Mouse (Mus musculus) forelimb bud, embryonic 11.5 days (tissue): ENCODE measurements around the gene Azin2.
A peak's percentile ranks its signal among the peaks of the same experiment; 100 is the strongest.

Experiments used
- DNase-seq: peaks from one replicate; pipeline ENCODE4 v3.0.0-alpha.2; 2012; ENCODE audit warnings: low read depth, low spot score

Gene Azin2

DNA sequence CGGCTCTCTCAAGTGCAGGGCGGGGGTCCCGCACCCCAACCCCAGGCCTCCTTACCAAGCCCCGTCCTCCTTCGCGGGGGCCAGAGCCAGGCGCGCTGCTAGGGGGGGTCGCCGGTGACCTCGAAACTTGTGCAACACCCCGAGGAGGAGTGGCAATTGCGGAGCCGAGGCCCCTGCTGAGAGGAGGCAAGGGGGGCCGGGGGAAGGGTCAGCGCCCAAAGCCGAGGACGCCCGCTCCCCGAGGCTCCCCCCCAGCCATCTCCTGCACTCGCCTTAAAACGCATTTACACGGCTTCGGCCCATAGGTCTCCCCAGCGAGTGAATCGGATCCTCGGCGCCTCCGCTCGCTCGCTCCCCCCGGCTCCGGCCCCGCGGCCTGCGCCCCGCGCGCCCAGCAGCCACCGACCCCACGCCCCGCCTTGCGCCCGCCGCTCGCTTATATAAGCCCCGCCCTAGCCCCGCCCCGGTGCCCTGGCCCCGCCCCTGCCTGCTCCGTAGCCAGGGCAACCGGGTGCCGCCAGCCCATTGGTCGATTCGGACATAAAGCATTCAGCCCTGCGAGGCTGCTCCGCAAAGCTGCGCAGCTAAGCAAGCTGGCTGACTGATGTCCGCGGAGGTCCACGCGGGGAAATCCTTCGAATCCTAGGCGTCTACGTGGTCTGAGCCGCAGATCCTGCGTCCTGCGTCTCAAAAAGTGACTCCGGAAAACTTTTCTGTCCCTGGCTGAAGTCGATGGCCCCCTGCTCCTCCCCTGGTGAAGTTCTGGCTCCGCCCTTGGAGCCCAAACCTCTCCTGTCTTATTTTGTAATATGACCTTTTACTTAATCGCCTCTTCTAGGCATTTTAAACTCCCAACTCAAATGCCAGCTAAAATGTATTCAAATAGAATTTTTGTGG is at the start of gene Azin2:
Azin2 (minus strand) TSS at position 414 of the 897 bp plus-strand sequence.
- DNase-seq: peak; percentile 91

DNA sequence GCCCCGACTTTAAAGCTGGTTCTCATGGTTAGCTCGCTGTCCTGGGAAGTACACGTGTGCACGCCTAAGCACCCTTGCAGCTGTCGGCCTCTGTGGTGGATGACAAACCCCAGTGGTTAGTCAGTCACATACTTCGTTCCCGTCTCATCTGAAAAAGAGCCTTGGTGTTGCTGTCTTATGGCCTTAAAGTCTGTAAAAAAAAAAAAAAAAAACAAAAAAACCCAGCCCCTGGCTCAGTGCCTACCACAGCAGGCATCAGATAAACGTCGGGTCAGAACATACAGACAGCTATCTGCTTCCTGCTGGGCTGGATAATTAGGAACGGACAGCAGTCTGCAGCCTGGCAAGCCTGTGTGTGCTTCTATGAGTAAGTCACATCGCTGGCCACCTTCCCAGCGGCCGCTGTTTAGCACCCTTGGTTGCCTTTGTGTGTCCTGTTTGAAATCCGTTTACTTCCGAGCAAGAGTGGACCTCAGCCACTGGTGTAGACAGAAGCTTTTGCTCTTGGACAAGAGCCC is 49.4 kb upstream of the Azin2 start:
- DNase-seq: no peak

DNA sequence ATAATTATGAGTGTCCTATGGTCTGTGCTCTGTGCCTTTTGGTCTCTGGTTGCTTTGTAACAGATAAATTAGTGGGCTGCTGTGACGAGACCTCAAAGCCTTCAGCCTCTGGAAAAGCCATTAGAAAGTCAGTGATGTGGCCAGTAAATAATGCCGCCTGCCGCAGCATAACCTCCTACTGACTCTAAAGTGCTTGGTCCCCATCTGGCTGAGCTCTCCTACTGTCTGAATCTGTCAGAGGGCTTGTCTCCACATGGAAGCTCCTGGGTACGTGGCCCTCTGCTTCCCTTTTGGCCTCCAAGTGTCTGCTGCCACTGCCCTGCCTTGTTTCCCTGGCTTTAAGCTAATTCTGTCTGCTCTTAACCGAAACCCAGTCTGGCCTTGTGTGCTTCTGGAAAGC is 47.3 kb upstream of the Azin2 start:
- no peak for DNase-seq

DNA sequence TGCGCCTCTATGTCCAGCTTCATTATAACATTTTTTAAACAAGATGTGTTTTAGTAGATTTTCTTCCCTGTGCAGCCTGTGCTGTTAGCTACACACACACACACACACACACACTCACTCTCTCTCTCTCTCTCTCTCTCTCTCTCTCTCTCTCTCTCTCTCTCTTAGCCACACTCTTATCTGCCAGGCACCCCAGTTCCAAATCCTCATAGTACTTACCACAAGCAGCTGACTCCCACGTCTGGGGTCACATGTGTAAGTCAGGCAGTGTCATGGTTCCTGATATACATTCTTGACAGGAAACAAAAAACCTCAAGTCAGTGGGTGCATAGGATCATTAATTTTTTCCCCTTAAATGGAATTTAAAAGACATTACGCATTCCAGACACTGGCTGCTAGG is 46.4 kb upstream of the Azin2 start:
- DNase-seq: no peak

DNA sequence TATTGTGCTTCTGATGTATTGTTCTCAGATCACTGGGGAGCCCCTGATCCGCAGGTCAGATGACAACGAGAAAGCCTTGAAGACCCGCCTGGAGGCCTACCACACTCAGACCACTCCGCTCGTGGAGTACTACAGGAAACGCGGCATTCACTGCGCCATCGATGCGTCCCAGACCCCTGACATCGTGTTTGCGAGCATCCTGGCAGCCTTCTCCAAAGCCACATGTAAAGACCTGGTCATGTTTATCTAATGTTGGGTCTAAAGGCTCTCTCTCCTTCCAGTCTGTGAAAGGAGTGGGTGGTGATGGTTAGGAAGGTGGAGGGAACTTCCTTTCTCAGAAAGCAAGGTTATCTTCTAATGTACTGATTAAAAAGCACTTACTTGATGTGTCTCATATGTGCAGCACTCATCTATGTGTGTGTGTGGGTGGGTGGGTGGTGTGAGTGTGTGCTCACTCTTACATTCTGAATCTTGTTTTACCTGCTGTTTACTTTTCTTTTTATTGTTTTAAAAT is 45.8 kb upstream of the Azin2 start:
- no peak for DNase-seq

DNA sequence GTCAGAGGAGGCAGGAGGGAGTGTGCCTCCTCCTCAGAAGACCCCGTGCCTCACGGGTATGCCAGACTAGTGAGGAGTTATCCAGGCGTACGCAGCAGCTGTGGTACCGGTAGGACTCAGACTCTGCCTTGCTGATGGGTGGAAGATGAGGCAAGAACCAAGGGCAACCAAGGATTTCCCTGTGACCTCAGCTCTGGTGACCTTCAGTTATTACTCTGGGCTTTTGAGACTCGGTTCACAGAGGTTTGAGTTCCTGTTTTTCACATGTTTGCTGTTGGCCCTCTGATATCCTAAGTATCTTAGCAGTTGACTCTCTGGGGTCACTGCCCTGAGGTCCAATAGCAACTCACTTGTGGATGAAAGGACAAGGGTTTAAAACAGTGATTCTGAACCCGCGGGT is 41.5 kb upstream of the Azin2 start:
- no peak for DNase-seq

DNA sequence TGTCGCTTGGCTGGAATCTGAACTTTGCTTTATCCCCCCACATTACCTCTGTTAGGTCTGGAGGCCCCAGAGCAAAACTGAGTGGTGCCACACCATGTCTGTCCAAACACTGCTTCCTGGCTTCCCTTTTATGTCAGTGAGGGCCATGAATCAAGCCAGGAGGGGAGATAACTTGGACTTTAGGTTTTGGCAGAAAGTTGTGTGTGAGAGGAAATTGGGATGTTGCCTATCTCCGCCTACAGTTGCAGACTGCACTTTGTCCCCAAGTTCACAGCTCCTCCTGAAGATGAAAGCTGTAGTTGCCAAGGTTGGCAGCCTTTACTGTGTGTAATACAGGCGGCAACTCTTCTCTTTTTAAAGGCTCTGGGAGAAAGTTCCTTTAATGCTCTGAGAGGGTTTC is 38.5 kb upstream of the Azin2 start:
- DNase-seq: no peak

DNA sequence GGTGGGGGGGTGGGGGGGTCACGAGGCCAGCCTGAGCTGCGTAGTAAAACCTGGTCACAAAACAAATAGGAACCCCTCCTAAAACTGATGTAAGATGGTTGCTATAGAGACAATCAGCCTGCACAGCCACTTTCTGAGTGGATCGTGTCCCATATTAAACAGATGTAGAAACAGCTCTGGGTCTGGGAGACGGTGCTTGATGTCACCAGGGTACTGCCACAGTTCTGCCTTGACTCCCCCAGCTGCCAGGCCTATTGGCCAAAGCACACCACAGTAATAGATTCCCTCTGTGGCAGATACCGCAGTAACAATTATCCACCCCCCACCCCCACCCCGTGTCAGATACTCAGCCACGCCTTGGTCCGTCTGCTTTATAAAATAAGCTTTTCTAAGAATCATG is 36.2 kb upstream of the Azin2 start:
- DNase-seq: no peak

DNA sequence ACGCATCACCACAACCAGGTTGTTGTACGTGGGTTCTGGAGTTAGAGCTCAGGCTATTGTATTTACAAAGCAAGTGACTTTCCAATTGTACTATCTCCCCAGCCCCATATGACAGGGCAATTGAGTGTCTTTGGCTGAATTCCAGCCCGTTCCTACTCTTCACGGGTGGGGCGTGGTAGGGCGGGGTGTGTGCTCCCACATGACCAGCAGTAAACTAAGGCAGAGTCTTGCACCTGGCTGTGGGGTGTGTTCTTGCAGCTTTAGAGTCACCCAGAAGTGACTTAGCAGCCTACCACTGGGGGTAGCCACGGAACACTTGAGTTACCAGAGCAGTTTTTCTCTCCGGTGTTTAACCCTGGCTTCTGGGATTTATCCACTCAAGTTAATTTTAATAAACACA is 35.0 kb upstream of the Azin2 start:
- DNase-seq: no peak

DNA sequence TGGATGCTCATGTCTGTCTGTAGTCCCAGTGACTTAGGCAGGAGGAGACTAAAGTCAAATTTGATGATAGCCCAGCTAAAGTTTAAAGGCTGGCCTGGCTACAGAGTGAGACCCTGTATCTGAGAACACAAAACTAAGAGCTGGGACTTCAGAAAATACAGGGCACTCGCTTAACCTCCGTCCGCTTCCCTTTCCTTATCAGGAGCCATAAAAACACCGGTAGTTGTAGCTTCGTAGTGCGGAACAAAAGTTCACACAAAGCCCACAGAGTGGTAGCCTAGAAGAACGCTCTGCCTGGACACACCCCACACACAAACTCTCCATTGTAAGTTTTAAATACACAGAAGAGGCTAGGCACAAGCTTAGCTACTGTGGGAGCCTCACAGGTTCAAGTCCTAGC is 33.0 kb upstream of the Azin2 start:
- DNase-seq: no peak

DNA sequence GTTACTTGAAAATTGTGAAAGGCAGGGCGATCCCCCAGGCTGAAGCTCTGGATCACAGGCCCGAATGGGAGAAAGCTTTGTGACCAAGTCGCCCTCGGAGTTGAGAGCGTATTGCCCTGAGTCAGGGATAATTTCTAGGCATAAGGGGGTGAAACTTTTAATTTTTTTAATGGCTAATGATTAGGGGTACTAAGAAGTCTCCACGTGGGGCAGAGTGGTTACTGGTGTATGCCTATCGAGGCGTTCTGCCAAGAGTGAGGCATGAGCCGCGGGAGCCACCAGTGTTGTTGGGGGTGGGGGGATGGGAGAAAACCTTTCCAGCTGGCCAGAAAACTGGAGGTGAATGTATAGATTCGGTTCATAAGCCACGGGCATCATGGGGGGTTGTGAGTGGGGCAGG is 31.4 kb upstream of the Azin2 start:
- no peak for DNase-seq

DNA sequence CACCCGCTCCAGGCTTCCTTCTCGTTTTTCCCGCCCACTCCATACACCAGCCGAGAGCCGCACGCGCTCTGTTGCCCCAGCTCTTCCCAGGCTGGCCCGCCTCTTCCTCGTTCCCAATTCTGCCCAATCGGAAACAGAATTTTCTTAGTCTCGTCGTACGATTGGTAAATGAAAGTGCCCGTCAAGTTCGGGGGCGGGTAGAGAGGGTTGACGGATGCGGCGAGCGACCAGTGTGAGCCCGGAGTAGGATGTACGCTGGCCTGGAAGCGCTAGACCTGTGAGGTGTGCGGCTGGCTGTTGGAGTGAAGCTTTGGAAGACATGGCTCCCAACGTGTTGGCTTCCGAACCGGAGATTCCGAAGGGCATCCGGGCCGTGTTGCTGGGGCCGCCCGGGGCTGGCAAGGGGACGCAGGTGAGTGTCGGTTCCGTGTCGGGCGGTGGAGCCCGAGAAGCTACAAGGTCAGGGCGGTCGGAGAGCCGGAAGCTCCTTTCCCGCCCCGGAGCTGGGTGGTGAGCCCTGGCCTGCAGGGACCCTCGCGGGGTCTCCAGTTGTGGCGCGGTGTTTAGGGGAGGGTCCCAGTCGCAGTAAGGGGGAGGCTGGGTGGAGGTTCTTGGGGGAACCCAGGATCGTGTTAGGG is 30.9 kb upstream of the Azin2 start:
- peak; percentile 99 for DNase-seq

DNA sequence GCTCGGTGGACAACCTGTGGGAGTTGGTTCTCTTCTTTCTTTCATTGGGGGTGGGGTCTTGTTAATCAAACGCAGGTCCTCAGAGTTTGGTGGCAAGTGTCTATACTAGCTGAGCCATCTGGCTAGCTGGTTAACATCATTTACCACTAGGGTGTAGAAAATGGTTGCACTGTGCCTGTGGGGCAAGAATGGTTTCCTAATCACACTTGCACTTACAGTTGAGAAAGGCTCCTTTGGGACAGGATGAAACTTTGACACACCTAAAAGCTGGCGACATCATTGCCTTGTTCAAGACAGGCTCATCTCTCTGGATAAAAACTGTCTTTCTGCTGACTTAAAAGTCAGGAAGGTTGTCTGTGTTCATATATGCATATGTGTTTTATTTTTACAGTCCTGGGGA is 29.9 kb upstream of the Azin2 start:
- no peak for DNase-seq

DNA sequence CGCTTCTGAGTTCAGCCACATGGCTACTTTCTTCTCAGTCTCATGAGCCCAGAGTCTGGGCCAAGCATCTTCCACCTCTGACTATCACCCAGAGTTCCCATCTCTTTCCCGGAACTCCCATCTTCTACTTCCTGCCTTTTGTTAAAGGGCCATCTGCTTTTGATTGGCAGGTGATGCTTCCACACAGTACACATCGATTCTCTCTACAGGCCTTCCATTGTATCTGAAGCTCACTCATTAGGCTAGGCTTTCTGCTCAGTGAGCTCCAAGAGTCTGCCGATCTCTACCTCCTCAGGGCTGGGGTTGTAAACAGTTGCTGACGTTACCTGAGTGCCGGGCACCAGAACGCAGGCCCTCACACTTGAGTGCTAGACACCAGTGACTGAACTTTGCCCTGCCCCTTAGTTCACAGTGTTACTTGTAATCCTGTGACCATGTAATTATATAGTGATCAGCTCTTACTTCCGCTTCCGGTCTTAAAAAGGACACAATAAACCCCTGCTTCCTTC is 29.3 kb upstream of the Azin2 start, which contains the start of gene Ak2:
Ak2 (plus strand) TSS at position 459 of the 509 bp plus-strand sequence.
- DNase-seq: no peak

DNA sequence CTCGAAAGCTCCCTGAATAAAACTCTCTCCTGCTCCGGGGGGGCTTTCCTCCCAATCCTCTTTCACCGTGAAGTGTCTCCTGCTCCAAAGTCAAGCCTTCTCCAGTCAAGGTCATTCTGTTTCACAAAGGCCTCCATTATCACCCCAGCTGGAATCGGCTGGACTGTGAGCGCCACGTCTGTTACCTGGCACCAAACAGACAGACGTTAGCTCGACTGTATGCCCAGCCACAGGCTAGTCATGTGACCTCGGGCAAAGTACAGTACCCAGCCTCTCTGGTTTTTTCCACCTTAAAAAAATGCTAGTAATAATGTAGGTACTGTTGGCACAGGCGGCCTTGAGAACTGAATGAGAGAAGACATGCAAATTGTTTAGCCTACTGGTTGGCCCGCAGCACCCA is 27.4 kb upstream of the Azin2 start:
- DNase-seq: no peak

DNA sequence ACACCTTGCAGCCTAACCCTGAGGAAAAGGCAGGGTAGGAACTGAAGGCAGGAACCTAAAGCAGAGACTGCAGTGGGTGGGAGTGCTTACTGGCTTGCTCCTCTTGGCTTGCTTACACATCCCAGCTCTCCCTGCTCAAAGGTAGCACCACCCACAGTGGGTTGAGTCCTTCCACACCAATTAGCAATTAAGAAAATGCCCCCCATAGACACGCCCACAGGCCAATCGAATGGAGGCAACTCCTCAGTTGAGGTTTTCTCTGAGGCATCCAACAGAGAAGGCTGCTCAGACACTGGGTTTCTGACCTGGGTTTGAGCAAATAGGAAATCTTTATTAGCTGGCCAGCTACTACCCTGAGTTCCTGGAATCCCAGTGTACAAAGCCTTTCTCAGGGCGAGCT is 26.7 kb upstream of the Azin2 start:
- DNase-seq: no peak

DNA sequence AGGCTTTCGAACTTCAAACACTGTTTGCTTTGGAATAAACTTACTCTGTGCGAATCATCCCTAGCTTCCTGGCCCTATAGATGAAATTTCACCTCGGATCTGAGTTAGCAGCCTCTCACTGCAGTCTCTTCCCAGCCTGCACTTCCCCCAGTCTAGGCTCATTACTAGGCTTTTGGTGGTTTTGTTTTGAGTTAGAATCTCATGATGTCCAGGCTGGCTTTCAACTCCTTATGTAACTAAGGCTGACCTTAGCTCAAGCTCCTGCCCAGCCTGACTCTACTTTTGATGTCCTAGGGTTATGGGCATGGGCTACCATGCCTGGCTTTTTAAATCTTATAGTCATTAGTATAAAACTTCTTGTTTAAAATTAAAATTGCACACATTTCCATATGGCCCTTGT is 22.4 kb upstream of the Azin2 start:
- no peak for DNase-seq

DNA sequence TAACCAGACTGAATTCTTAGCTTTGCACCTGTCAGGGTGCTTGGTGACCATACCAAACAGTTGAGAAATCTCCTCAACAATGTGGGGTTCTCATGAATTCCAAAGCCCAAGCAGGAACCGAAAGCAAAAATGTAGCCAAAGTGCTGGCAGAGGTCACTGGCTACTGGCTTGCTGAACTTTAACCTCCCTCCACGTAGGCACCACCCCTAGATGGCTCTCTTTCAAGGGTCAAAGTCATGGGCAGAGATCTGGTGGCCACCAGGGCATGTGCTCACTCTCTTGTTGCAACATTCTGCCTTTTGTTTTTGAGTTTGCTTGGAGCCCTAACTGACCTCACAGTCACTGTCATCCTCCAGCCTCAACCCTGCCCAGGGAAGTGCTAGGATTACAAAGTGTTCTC is 21.4 kb upstream of the Azin2 start:
- no peak for DNase-seq

DNA sequence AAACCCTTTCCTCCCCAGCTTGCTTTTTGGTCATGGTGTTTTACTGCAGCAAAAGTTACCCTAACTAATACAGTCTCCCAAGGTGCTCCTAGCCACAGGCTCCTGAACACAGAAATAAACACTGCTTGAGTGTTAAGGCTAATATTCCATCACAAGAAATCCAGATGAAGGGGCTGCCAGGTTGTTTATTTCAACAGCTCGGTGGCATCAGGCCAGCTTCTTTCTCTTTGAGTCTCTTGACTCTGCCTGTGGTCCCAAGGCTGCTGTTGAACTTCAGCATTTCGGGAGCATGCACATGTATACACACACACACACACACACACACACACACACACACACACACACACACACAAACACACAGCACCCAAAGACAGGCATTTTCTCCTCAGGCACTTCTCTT is 20.9 kb upstream of the Azin2 start:
- no peak for DNase-seq

DNA sequence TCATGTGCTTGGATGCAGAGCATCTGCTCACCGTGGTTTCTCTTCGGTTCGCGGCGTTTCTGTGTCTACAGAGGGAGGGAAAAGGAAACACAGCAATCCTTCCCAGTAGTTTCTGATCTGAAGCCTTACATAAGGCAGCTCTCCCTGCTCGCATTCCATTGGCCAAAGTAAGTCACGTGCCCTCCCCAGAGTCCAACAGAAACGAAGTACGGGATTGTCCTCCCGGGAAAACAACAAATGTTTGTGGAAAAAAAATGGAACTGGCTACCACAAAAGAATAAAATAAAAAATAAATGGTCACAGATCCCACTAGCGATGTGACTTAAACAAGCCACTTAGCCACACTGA is 19.6 kb upstream of the Azin2 start:
- no peak for DNase-seq

DNA sequence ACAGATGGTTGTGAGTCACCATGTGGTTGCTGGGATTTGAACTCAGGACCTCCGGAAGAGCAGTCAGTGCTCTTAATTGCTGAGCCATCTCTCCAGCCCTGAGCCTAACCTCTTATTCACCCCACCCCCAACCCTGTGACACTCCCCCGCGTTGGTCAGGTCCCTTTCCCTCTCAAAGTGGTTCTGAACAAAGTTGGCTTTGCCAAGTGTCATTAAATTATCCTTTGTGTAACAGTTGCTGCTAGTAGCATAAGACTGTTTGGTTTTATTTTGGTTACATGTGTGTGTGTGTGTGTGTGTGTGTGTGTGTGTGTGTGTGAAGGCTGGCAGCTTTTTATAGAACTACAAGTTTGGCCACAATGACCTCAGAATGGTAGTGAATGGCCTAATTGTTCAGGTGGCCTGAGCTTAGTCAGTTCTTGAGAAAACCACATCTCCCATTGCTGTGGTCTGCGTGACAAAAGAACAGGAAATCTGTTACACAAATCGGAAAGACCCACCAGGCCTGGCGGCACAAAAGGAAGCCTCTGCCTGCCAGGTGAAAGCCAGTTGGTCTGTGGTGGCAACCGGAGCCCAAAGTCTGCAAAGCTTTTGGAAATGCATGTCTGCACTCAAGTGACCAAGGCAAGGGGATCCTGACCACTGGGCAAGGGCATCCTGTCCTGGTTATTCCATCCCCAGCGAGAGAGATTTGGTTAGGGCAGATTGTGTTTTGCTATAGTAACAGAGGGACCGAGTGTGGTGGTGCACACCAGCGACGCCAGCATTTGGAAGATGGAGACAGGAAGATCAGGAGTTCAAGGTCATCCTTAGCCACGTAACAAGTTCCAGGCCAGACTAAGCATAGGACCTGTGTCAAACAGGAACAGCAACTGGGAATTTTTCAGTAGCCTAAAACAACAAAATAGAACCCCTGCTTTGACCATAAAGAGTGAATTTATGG is 18.9 kb upstream of the Azin2 start:
- DNase-seq: no peak

DNA sequence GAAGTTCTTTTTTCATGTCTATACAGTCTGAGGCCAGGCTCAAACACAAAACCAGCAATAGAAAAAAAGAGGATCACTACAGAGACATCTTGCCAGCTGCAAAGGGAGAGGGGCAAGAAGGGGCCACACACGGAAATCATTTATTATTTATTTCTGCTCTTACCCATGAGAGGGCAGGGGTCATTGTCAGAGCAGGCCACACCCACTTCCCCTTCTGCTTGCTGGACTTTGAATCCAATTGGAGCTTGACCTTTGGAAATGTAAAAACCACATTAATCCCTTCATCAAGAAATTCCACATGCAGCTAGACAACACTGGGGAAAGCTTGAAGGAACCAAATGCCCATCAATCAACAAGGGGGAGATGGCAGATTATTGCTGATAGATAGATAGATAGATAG is 16.4 kb upstream of the Azin2 start:
- no peak for DNase-seq
